Mouse (Mus musculus) megakaryocyte, embryonic 14.5 days (primary cell): ENCODE measurements around the gene Gtsf1l.

Source experiments
- FLI1 ChIP-seq: IDR thresholded peaks from 2 replicates; pipeline ENCODE4 v1.6.1; 2012; ENCODE audit warnings: low read length, inconsistent platforms, mixed read lengths
- GATA1 ChIP-seq: IDR thresholded peaks from 3 replicates; pipeline ENCODE4 v1.6.1; 2012; ENCODE audit warnings: mixed read lengths, low read length, inconsistent platforms, borderline replicate concordance

DNA sequence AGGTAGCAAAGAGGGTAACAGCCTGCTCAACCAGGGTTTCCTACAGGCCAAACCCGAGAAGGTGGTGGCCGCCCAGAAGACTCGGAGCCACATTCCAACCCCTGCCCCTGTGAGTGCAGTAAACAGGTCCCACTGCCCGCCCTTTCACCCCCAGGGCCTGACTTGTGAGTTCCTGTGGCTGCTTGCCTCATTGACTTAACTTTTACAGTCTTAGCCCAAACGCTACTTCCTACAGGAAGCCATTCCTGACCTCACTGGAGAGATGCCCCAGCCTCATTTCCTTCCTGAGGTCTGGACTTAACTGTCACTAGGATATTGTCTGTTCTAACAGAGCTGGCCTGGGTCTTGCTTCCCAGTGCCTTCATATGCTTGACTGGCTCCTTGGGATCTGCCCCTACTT, 5.1 kb downstream of the Gtsf1l start:
- no peak for TF ChIP-seq GATA1
- no peak for TF ChIP-seq FLI1
